Mouse (Mus musculus) stomach, postnatal 0 days (tissue): Measurements from ENCODE around the gene Nfil3.

Experiments used
- CTCF ChIP-seq: IDR thresholded peaks from 2 replicates; pipeline ENCODE4 v1.5.1; 2016; ENCODE audit warnings: antibody characterized with exemption, low read depth, mild to moderate bottlenecking, moderate library complexity
- EP300 ChIP-seq: optimal IDR thresholded peaks from 2 replicates; pipeline ENCODE3; 2016; ENCODE audit warnings: antibody characterized with exemption

- TF ChIP-seq CTCF: no peak
- TF ChIP-seq EP300: no peak
These were observed 20.6 kb upstream of the Nfil3 start for GRCm38 (mm10) chr13:53001511-53001935.
